8 mouse cellular contexts compared by ENCODE assay signal in genomic region chr7:117882803-117883202, GRCm38 (mm10).
A peak's percentile ranks its signal among the peaks of the same experiment; 100 is the strongest.
DNase-seq lines count a peak whose midpoint lies in the region; ATAC-seq lines count a peak whose summit lies in the region.

No protein-coding gene starts in this region.

- 6% methylated on average over 13 of the region's 13 CpGs for WGBS in neural tube, embryonic 15.5 days
- 8% methylated on average over 13 of the region's 13 CpGs for WGBS in neural tube, embryonic 12.5 days

- peak; percentile 82 for DNase-seq in neural tube, embryonic 10.5 days (ENCODE audit: extremely low spot score, low spot score)
- DNase-seq in embryo, embryonic 10 days (ENCODE audit: low spot score) = peak; percentile 88
- peak; percentile 68 for DNase-seq in kidney, adult 9 months
- DNase-seq in liver = peak; percentile 53
- DNase-seq in testis, postnatal 10 days (ENCODE audit: low spot score) = peak; percentile 85

- no peaks in the 10 kb centered on the region for H3K9me3 ChIP-seq in neural tube, embryonic 15.5 days (replicated peaks)
- no peaks in the 10 kb centered on the region for H3K9me3 ChIP-seq in neural tube, embryonic 12.5 days

- H3K27ac ChIP-seq in neural tube, embryonic 15.5 days (replicated peaks) = no peak overlapping the region
- no peak overlapping the region for H3K27ac ChIP-seq in neural tube, embryonic 12.5 days

- no peak overlapping the region for H3K9ac ChIP-seq in neural tube, embryonic 15.5 days (replicated peaks)
- H3K9ac ChIP-seq in neural tube, embryonic 12.5 days = no peak overlapping the region

- H3K4me2 ChIP-seq in neural tube, embryonic 15.5 days = no peak overlapping the region
- H3K4me2 ChIP-seq in neural tube, embryonic 12.5 days (replicated peaks) = no peak overlapping the region; the same call in 1 of the 2 replicates

- H3K4me1 ChIP-seq in neural tube, embryonic 15.5 days = peaks cover 11% of the 10 kb centered on the region; the same call in 1 of the 2 replicates
- H3K4me1 ChIP-seq in neural tube, embryonic 12.5 days = no peaks in the 10 kb centered on the region

- no peak overlapping the region for H3K4me3 ChIP-seq in neural tube, embryonic 15.5 days (replicated peaks)
- H3K4me3 ChIP-seq in neural tube, embryonic 12.5 days = no peak overlapping the region

- no peaks in the 10 kb centered on the region for H3K27me3 ChIP-seq in neural tube, embryonic 15.5 days (replicated peaks)
- no peaks in the 10 kb centered on the region for H3K27me3 ChIP-seq in neural tube, embryonic 12.5 days (replicated peaks)

- no peak for ATAC-seq in neural tube, embryonic 15.5 days (ENCODE audit: low FRiP score)
- ATAC-seq in granulocyte monocyte progenitor cell, adult 5-6 weeks (replicated peaks; ENCODE audit: poor library complexity, severe bottlenecking) = peak; percentile 97
- ATAC-seq in neural tube, embryonic 12.5 days (ENCODE audit: low FRiP score, low read depth) = peak; percentile 25; the same call in 1 of the 2 replicates

- H3K36me3 ChIP-seq in neural tube, embryonic 15.5 days = no peaks in the 10 kb centered on the region
- H3K36me3 ChIP-seq in neural tube, embryonic 12.5 days = no peaks in the 10 kb centered on the region
